Mouse (Mus musculus) layer of hippocampus, adult 9-11 months (tissue): Measurements from ENCODE around the gene Farsb.

Experiments used
- DNase-seq: peaks from one replicate; pipeline ENCODE4 v3.0.0; 2022

Gene Farsb

GRCm38 (mm10) chr1:78483430-78483829 lies 5.3 kb downstream of the Farsb start:
- DNase-seq: no peak

- DNase-seq: no peak
Observed at GRCm38 (mm10) chr1:78472441-78472840, 16.3 kb downstream of the Farsb start.

GRCm38 (mm10) chr1:78454659-78455058 lies 34.0 kb downstream of the Farsb start:
- no peak for DNase-seq

- DNase-seq: no peak
Observed at GRCm38 (mm10) chr1:78453886-78454285, 34.8 kb downstream of the Farsb start.

- DNase-seq: no peak
Observed at GRCm38 (mm10) chr1:78452544-78452943, 36.2 kb downstream of the Farsb start.

- DNase-seq: no peak
Observed at GRCm38 (mm10) chr1:78451070-78451854, 37.4 kb downstream of the Farsb start.

- DNase-seq: no peak
Observed at GRCm38 (mm10) chr1:78448091-78448490, 40.6 kb downstream of the Farsb start.

GRCm38 (mm10) chr1:78446742-78447141 lies 42.0 kb downstream of the Farsb start:
- no peak for DNase-seq

- DNase-seq: no peak
Observed at GRCm38 (mm10) chr1:78446232-78446631, 42.5 kb downstream of the Farsb start.

- no peak for DNase-seq
Observed at GRCm38 (mm10) chr1:78443056-78443455, 45.6 kb downstream of the Farsb start.

GRCm38 (mm10) chr1:78440716-78441115 lies 48.0 kb downstream of the Farsb start:
- no peak for DNase-seq

GRCm38 (mm10) chr1:78437150-78437549 lies 51.5 kb downstream of the Farsb start:
- no peak for DNase-seq

- DNase-seq: no peak
Observed at GRCm38 (mm10) chr1:78436445-78436844, 52.3 kb downstream of the Farsb start.

GRCm38 (mm10) chr1:78435967-78436366 lies 52.7 kb downstream of the Farsb start:
- no peak for DNase-seq

GRCm38 (mm10) chr1:78433472-78433871 lies 55.2 kb downstream of the Farsb start:
- DNase-seq: no peak

- DNase-seq: no peak
Observed at GRCm38 (mm10) chr1:78428851-78429250, 59.8 kb downstream of the Farsb start.

GRCm38 (mm10) chr1:78426841-78427240 lies 61.9 kb downstream of the Farsb start:
- DNase-seq: no peak

GRCm38 (mm10) chr1:78425793-78426700 lies 62.6 kb downstream of the Farsb start:
- DNase-seq: peak; percentile 38

- DNase-seq: no peak
Observed at GRCm38 (mm10) chr1:78425309-78425708, 63.4 kb downstream of the Farsb start.

GRCm38 (mm10) chr1:78424848-78425247 lies 63.8 kb downstream of the Farsb start:
- no peak for DNase-seq

- no peak for DNase-seq
Observed at GRCm38 (mm10) chr1:78422576-78422975, 66.1 kb downstream of the Farsb start.

GRCm38 (mm10) chr1:78421749-78422148 lies 66.9 kb downstream of the Farsb start:
- no peak for DNase-seq

- no peak for DNase-seq
Observed at GRCm38 (mm10) chr1:78420271-78420670, 68.4 kb downstream of the Farsb start.

- DNase-seq: peak; percentile 32
Observed at GRCm38 (mm10) chr1:78419593-78419992, 69.1 kb downstream of the Farsb start.
